Mouse (Mus musculus) limb, embryonic 10.5 days (tissue): Measurements from ENCODE around the gene Trp53tg5. TPM values are rescaled to one million over a fixed set of nuclear protein-coding genes. Genes with fewer than 3 reads are reported as not detected.

Source experiments
- DNase-seq: peaks from one replicate; pipeline ENCODE4 v3.0.0-alpha.2; 2017; ENCODE audit warnings: low spot score
- H3K27ac ChIP-seq: fragments of 300-500 bp; sonication (generic); 2 replicates; pipeline ENCODE4 v1.5.1; 2016; ENCODE audit warnings: mild to moderate bottlenecking
- H3K27me3 ChIP-seq: fragments of 300-500 bp; sonication (generic); 2 replicates; pipeline ENCODE4 v1.6.1; 2016; ENCODE audit warnings: low read depth, mild to moderate bottlenecking; ENCODE audit not compliant: poor library complexity, severe bottlenecking
- H3K36me3 ChIP-seq: fragments of 300-500 bp; sonication (generic); 2 replicates; pipeline ENCODE4 v1.6.1; 2016; ENCODE audit warnings: mild to moderate bottlenecking, moderate library complexity
- H3K4me1 ChIP-seq: fragments of 300-500 bp; sonication (generic); 2 replicates; pipeline ENCODE4 v1.6.1; 2016
- H3K4me3 ChIP-seq: fragments of 300-500 bp; sonication (generic); 2 replicates; pipeline ENCODE4 v1.5.1; 2016; ENCODE audit warnings: mild to moderate bottlenecking, moderate library complexity
- H3K9me3 ChIP-seq: fragments of 300-500 bp; sonication (generic); replicated peaks from 2 replicates; pipeline ENCODE4 v1.6.1; 2016; ENCODE audit warnings: mild to moderate bottlenecking
- WGBS: fragments of 180-500 bp; shearing (Covaris S2); methylation state at CpG from one replicate; pipeline ENCODE4 v1.1.7; 2016; 5-methylcytosine and 5-hydroxymethylcytosine counted together
- polyA plus RNA-seq: library from polyadenylated mRNA; unstranded; fragments of >200 nt; fragmentation: Nextera tagmentation; extraction: Ambion mirVana; gene quantifications from 2 replicates; pipeline ENCODE4 v1.2.1, GENCODE M21; 2016

The Trp53tg5 gene
- polyA plus RNA-seq, 1 experiment from 2014 or later, result not detected

DNA sequence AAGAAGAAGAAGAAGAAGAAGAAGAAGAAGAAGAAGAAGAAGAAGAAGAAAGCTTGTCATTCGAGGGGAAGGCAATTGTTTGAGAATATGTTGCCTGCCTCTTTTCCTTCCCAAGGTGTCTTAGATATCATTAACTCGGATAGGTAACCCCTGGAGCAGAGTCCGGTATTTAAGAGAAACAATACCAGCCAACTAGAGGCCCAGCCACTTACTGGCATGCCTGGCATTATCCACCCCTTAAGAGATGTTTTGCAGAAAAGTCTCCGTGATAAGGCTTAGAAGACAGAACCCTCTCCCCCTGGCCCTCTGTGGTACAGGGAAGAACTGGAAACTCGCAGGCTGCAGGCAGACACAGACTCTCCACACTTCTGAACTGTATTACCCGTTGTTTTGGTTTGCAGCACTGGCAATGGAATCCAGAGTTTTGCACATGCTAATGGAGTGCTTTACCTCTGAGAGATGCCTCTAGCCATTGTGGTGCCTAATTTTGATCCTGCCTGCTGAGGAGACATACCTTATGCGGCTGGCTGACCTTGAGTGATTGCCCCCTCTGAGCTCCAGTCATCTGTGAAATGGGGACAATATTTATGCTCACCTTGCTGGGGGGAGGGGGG lies 19.5 kb downstream of the Trp53tg5 start:
- no peak overlapping the region for H3K27ac ChIP-seq
- no peak overlapping the region for H3K4me3 ChIP-seq
- 77% methylated on average over 7 of the region's 7 CpGs for WGBS
- no peak for DNase-seq
- H3K27me3 ChIP-seq, result no peaks in the 10 kb centered on the region
- H3K4me1 ChIP-seq, result peaks cover 37% of the 10 kb centered on the region
- no peaks in the 10 kb centered on the region for H3K9me3 ChIP-seq
- no peaks in the 10 kb centered on the region for H3K36me3 ChIP-seq

DNA sequence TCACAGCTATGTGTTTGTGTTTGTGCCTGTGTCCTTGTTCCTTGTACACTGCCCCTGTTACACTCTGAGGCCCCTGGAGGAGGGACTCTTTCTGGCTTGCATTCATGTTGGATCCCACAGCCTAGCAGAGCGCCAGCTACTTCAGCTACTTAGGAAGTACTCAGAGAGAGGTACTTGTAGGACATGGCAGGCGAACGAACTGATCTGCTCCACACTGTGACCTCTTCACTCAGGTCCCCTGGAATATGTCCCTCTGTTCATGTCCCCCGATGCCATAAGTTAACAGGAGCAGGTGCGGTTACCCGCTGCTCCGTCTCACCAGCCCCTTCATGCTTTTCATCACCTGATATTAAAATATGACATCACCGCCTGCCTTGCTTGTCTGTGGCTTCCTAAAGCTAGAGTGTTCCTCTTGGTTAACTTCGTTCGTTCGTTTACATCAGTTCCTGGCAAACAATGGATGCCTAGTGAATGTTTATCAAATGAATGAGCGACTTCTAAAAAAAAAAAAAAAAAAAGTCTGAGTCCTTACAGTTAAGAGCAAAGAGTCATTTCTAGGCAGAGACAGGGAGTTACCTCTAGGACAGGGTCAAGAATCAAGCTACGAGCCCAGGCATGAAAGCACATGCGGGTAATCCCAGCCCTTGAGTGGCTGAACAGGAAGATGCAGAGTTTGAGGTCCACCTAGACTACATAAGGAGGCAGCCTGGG lies 20.3 kb downstream of the Trp53tg5 start:
- Histone ChIP-seq H3K9me3 (no peaks in the 10 kb centered on the region), H3K4me3 (no peak overlapping the region), H3K36me3 (no peaks in the 10 kb centered on the region), H3K4me1 (peaks cover 37% of the 10 kb centered on the region), H3K27ac (peak overlapping the region; percentile 59), H3K27me3 (no peaks in the 10 kb centered on the region)
- DNase-seq, result no peak
- 88% methylated on average over 14 of the region's 14 CpGs for WGBS

DNA sequence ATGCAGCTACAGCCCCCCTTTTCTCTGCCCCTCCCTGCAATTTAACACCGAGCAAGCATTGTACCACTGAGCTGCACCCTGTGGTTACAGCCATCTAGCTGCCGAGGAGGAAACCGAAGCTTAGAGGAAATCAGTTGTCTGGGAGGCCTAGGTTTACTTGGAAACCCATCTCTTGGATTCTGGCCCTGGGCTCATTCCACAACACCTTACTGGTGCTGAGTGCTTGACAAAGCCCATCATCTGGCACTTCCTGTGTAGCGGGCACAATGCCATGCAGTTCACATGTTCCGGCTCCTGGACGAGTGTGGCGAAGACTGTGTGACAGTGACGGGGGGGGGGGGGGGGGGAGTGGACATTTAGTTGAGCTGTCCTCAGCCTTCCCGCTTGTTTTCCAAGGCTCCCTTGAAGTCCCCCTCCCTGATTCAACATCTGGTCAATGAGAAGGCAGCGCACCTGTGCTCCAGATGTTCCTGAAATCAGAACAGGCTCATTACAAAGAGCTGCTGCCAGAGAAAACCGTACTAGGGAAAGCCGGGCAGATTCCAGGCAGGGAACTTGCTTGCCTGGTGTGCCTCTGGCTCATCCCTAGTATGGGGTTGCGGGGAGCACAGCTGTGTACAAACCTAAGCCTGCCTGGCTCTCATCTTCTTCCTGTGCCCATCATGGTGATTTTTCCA lies 21.4 kb downstream of the Trp53tg5 start:
- Histone ChIP-seq H3K27me3 (no peaks in the 10 kb centered on the region), H3K4me3 (no peak overlapping the region; the same call in 1 of the 2 replicates), H3K9me3 (no peaks in the 10 kb centered on the region), H3K27ac (peak overlapping the region; percentile 59), H3K4me1 (peaks cover 29% of the 10 kb centered on the region), H3K36me3 (no peaks in the 10 kb centered on the region)
- DNase-seq, result peak; percentile 76
- 43% methylated on average over 13 of the region's 13 CpGs for WGBS

DNA sequence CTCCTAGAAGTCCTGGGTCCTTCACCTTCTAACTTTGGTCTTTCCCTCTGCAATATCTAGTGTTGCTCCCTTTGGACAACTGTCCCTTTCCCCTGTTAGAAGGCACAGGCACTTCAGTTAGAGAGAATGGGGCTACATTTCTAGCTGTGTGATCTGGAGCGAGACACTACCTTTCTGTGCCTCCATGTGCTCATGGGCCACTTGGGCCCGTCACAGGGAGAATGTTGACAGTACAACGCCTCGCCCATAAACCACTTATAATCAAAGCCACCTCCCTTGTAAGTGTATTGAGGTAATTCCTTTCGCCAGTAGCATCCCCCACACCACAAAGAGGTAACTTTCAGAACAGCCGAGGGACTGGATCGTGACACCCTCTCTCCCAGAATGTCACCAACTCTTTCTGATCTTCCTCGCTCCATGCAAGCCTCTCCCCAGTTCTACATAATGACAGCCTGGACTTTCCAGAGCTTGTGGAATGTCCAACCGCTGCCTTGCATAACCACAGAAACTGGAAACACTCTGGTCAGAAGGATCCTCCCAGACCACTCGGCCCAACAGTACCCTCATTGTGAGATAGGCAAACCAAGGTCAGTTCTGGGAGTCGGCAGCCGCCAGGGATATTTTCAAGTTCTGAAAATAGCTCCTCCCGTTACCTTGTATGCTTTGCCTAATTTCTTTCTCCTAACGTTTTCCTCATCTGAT lies 24.0 kb downstream of the Trp53tg5 start:
- Histone ChIP-seq H3K4me3 (no peak overlapping the region), H3K27ac (no peak overlapping the region), H3K36me3 (no peaks in the 10 kb centered on the region), H3K9me3 (no peaks in the 10 kb centered on the region), H3K27me3 (0 out of 2 replicates have a peak, but pooled peaks cover 7% of the 10 kb centered on the region), H3K4me1 (peaks cover 21% of the 10 kb centered on the region)
- no peak for DNase-seq
- 87% methylated on average over 14 of the region's 14 CpGs for WGBS

DNA sequence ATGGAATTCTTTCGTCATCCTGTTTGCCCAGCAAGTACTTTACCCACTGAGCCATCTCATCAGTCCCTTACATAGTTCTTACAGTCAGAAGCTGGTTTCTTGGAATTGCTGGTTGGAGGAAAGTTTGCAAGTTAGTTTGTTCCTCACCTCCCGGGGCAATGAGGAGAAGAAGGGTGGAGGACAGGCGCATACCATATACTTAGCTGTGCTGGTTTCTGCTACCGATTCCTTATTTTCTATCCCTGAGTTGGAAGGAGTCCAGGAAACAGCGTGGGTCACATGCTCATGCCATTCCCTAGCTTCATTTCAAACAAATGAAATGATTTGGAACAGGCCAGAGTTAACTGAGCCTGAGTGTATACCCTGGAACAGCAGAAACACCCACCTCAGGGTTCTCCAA lies 24.6 kb downstream of the Trp53tg5 start:
- H3K4me3 ChIP-seq, result no peak overlapping the region
- H3K4me1 ChIP-seq, result peaks cover 21% of the 10 kb centered on the region
- no peaks in the 10 kb centered on the region for H3K36me3 ChIP-seq
- peaks cover 13% of the 10 kb centered on the region; the same call in 1 of the 2 replicates for H3K27me3 ChIP-seq
- WGBS, result 83% methylated on average over 5 of the region's 5 CpGs
- H3K27ac ChIP-seq, result no peak overlapping the region
- no peaks in the 10 kb centered on the region for H3K9me3 ChIP-seq
- DNase-seq, result no peak

DNA sequence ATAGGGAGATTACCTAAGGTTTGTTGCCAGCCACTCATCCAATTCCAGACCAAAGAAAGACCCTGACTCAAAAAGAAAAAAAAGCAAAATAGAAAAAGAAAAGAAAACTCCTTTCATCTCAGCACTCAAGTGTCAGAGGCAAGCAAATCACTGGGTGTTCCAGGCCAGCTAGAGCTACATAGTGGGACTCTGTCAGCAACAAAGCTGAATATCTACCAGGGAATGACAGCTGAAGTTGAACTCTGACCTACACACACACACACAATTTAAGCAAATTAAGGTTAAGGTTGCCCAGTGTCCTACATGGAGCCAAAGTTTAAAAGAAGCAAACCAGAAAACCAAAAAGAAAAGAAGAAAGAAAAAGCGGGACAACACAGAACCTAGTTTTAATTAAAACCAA lies 25.4 kb downstream of the Trp53tg5 start:
- Histone ChIP-seq H3K27ac (no peak overlapping the region), H3K27me3 (peaks cover 17% of the 10 kb centered on the region; the same call in 1 of the 2 replicates), H3K4me3 (no peak overlapping the region), H3K9me3 (no peaks in the 10 kb centered on the region), H3K4me1 (peaks cover 27% of the 10 kb centered on the region), H3K36me3 (no peaks in the 10 kb centered on the region)
- DNase-seq, result no peak
- 81% methylated on average over 1 of the region's 1 CpGs for WGBS

DNA sequence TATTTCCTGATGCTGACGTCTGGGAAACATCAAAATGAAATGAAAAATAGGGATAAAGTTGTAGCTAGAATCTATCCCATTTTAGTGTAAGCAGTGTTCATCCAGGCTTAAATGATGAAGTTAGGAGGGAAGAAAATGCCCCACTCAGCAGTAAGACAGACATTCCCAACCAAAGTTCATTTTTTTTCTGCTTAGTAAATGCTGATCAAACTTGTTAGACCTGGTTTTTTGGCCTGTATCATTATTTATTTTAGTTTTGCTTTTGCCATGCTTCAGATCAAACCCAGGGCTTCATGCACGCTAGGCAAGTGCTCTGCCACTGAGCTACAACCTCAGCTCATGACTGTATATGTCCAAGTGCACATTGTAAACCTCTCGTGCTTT lies 27.4 kb downstream of the Trp53tg5 start:
- Histone ChIP-seq H3K9me3 (no peaks in the 10 kb centered on the region), H3K36me3 (no peaks in the 10 kb centered on the region), H3K27ac (no peak overlapping the region), H3K4me3 (no peak overlapping the region), H3K27me3 (peaks cover 30% of the 10 kb centered on the region), H3K4me1 (peaks cover 28% of the 10 kb centered on the region)
- no peak for DNase-seq
- WGBS, result 82% methylated on average over 3 of the region's 3 CpGs

DNA sequence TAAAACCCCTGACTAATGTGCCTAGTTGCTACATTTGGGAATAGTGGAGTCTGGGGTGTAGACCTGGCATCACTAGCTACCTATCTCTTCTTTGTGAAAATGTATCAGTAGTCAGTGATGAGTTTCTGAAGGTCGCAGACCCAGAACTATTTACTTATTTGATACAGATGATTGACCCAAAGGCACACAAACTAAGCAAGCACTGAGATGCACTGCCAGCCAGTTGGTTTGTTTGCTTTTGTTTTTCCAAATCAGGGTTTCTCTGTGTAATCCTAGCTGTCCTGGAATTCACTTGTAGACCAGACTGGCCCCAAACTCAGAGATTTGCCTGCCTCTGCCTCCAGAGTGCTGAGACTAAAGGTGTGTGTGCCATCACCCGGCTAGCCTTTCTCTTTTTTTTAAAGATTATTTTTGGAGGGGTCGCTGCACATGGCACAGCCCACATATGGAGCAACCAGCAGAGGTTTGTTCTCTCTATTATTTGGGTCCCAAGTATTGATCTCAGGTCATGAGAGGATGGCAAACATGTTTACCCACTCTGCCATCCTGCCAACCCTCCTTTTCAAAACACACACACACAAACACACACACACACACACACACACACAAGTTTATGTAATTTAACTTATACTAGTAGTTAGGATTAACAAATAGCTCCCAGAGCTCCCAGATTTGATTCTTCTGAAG lies 28.0 kb downstream of the Trp53tg5 start:
- no peaks in the 10 kb centered on the region for H3K9me3 ChIP-seq
- H3K4me1 ChIP-seq, result peaks cover 34% of the 10 kb centered on the region
- H3K27me3 ChIP-seq, result peaks cover 34% of the 10 kb centered on the region
- H3K4me3 ChIP-seq, result no peak overlapping the region
- WGBS, result 83% methylated on average over 3 of the region's 3 CpGs
- no peaks in the 10 kb centered on the region for H3K36me3 ChIP-seq
- no peak for DNase-seq
- H3K27ac ChIP-seq, result no peak overlapping the region

DNA sequence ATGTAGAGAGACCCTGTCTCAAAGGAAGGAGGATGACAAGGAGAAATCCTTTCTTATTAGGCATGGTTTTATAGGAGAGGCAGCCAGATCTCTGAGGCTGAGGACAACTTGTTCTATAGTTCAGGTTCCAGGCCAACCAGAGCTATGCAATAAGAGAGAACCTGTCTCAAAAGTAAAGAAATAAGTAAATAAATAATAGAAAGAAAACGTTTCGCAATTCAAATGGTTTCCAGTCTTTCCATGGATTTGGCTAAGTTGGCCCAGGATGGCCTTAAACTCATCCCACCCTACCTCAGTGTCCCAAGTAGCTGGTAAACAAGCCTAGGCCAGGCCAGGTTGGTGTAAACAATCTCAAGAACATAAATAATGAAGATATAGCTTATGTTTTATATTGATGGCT lies 28.8 kb downstream of the Trp53tg5 start:
- H3K4me3 ChIP-seq, result no peak overlapping the region
- 80% methylated on average over 2 of the region's 2 CpGs for WGBS
- no peaks in the 10 kb centered on the region for H3K36me3 ChIP-seq
- peaks cover 41% of the 10 kb centered on the region for H3K4me1 ChIP-seq
- H3K9me3 ChIP-seq, result no peaks in the 10 kb centered on the region
- H3K27me3 ChIP-seq, result peaks cover 42% of the 10 kb centered on the region
- no peak for DNase-seq
- H3K27ac ChIP-seq, result no peak overlapping the region

DNA sequence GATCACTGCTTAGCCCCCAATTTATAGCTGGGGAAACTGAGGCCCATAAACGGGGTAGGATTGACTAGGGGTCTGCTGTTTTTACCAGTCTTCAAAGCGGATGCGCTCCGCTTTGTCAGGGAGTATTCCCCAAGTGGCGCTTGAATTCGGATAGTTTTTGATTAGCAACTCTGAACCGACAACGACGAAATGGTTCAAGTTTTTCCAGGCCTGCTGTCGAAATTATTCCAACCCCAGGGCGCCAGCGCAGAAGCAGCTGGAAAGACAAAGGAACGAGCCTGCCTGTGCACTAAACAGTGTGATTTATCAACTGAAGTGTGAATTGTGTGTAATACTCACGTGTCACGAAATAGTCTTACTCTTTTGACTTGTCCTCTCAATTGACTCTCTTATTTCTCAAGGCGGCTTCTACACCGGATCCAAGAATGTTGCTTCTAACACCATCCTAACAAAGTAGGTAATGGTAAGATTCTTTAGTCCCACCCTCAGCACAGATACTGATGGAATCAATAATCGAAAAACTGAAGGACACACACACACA lies 30.0 kb downstream of the Trp53tg5 start, which contains the start of gene Sdc4:
Gene Sdc4, minus strand, starts transcription at position 428 of the 541 bp plus-strand sequence.
- peak within 1 kb of the TSS; percentile 68 for H3K4me3 ChIP-seq
- peaks cover 48% of the 10 kb centered on the region for H3K4me1 ChIP-seq
- H3K9me3 ChIP-seq, result no peaks in the 10 kb centered on the region
- peaks cover 48% of the 10 kb centered on the region for H3K27me3 ChIP-seq
- peak within 1 kb of the TSS; percentile 88 for H3K27ac ChIP-seq
- DNase-seq, result no peak
- 7% methylated on average over 18 of the region's 18 CpGs for WGBS
- H3K36me3 ChIP-seq, result no peaks in the 10 kb centered on the region

DNA sequence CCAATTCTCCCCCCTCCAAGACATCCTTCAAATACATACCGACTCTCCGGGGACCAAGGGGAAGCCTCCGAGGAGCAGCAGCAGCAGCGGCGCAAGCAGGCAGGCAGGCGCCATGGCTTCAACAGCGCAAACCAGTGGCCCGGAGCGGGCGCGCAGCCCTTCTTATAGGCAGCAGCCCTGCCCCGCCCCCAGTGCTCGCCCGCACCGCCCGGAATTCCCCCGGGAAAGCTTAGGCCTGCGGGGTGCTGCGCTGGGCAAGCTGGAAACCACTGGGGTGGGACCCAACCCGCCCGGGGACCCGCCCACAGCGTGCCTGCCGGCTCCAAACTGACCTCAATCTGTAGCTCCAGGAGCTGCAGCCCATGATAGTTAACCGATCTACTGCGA lies 30.5 kb downstream of the Trp53tg5 start:
- H3K27me3 ChIP-seq, result peaks cover 48% of the 10 kb centered on the region
- peak overlapping the region; percentile 88 for H3K27ac ChIP-seq
- no peaks in the 10 kb centered on the region for H3K9me3 ChIP-seq
- peak overlapping the region; percentile 68 for H3K4me3 ChIP-seq
- H3K4me1 ChIP-seq, result peaks cover 53% of the 10 kb centered on the region
- DNase-seq, result peak; percentile 89
- H3K36me3 ChIP-seq, result no peaks in the 10 kb centered on the region
- under 1% methylated on average over 26 of the region's 26 CpGs for WGBS
